Mouse (Mus musculus) large intestine, adult 2 months (tissue): ENCODE results near the gene Nebl. TPM values are rescaled to one million over a fixed set of nuclear protein-coding genes. Genes with fewer than 3 reads are reported as not detected.

Experiments
- DNase-seq: peaks from one replicate; pipeline ENCODE4 v3.0.0-alpha.2; 2012; ENCODE audit warnings: low read depth, low spot score
- WGBS: fragments of 180-500 bp; shearing (Covaris S2); methylation state at CpG from one replicate; pipeline ENCODE4 v1.1.7; 2018; 5-methylcytosine and 5-hydroxymethylcytosine counted together
- polyA plus RNA-seq: library from polyadenylated mRNA; depleted of rRNA; stranded (reverse); fragments of >200 nt; gene quantifications from 2 replicates; pipeline ENCODE4 v1.2.3, GENCODE M21; 2012

Nebl gene
- polyA plus RNA-seq, 1 experiment = 2.3 TPM

DNA sequence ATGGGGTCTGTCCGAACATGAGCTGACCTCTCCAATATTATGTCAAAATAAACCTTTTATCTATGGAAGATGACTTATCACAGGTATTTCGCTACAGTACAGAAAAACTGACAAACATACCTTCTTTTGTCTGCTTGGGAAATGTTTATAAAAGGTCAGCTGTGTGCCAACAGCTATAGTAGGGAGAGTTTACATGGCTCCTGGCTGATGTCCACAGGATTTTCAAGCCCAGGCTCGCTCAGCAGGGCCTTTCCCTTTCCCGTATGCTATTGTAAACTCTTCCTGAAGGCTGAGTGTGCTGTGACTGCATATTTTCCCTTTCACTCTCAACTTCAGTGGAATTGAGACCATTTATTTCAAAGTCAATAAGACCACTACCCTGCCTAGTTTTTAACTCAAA, 17.1 kb downstream of the Nebl start:
- WGBS = 65% methylated on average over 4 of the region's 4 CpGs

DNA sequence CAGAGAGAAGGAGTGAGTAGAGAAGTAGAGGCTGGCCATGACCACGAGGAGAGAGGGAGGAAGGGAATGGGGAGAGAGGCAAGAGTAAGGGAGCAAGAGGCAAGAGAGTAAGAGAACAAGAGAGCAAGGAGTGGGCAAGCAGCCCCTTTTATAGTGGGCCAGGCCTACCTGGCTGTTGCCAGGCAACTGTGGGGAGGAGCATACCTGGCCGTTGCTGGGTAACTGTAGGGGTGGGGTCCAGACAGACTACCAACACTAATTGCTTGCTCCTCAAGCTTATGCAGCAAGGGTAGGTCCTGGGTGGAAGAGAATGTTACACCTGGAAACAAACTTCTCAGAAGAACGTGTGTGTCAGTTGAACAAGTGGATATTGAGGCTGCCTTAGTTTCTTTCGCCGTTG, 20.0 kb downstream of the Nebl start:
- 79% methylated on average over 5 of the region's 5 CpGs for WGBS
- no peak for DNase-seq

More for the DNA sequence above, 17.1 kb downstream of the Nebl start:
- DNase-seq = no peak

DNA sequence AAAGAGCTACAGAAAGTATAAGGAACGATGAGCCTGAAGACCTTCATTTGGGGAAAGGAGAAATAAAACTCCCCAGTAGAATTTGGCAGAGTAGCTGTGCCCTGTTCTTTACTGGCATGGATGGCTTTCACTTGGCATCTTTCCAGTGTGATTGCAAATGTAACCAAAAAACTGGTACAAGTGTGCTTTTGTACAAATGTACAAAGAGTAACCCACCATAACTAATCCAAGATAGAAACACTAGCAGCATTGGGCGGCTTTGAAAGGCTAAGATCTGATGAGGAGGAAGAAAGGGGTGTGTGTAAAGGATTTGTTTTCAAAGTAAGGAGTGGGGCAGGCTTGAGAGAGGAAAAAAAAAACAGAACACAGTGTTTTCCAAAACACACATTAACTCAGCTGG, 21.2 kb downstream of the Nebl start:
- WGBS = 84% methylated on average over 2 of the region's 2 CpGs
- no peak for DNase-seq

DNA sequence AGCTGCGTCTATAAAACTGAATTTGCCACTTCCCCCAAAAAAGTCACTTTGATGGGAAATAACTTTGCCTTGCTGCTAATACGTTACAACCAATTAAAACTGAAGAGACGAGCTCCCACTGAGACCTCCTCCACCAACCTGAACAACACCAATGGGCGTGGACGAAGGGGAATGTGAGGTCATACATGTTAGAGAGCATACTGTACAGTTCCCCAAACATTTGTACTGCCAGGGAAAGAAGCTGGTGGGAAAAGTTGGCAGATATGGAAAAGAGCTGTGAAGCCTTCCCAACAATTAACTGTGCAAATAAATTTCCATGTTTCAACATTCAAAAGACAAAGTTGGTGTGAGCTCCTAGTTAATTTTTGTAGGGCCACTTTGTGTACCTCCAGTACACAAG, 25.3 kb downstream of the Nebl start:
- no peak for DNase-seq
- WGBS = 66% methylated on average over 5 of the region's 5 CpGs

DNA sequence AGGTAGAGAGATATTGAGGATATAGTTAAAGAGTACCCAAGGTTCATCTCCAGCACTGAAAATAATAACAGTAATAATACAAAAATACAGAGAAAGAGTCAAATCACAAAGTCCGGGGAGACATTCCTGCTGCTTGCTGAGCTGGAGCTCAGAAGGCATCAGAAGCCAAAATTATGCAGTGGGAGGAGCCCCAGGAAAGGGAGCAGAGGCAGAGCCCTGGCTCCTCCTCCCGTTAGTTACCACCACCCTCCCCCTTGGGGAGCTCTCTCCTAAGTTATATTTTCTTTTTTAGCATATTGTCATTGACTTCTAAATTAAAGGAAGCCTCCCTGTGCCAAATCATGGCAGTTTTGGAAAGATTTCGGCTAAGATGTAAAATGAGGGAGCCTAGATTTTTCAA, 25.8 kb downstream of the Nebl start:
- no peak for DNase-seq
- 57% methylated on average over 3 of the region's 3 CpGs for WGBS

DNA sequence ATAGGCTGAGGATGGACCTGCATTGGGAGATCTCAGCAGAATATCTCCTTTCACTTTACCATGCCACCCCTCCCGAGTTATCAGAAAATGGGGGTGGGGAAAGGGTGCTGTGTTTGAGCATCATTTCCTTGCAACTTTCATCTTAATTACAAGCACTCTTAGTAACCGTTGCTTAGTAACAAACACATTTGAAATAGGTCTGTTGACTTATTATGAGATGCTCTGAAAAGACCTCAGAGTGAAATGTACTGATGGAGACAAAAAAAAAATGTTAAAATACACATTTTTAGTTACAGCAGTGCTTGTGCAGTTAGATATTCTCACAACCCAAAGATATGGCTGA, 28.1 kb downstream of the Nebl start:
- DNase-seq = no peak
- 71% methylated on average over 2 of the region's 2 CpGs for WGBS

DNA sequence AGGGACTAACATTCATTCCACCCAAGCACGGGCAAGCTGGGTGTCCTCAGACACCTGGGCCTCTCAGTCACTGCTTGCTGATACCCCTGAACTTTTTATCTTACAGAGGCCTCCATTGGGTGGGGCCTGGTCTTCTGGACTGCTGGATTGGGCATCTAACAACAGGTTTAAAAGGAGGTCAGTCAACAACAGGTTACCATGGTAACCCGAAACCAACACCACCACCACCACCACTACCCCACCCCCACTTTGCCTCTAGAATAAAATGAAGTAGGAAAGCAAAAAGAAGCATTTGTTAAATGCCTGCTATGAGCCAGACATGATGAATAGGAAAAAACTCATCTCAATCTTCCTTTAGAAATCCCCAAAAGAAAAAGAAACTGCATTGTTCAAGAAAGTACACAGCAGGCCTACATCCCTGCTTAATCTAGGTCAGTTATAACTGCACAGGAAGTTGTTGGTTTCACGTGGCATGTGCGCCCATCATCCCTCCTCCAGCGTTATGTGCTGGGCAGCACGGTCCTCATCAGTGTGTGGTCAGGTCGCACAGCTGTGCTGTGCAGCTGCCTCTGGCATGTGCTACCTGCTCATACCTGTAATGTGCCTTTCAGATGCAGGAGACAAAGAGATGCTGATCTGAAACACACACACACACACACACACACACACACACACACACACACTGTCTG, 28.6 kb downstream of the Nebl start:
- DNase-seq = no peak
- 65% methylated on average over 7 of the region's 7 CpGs for WGBS

DNA sequence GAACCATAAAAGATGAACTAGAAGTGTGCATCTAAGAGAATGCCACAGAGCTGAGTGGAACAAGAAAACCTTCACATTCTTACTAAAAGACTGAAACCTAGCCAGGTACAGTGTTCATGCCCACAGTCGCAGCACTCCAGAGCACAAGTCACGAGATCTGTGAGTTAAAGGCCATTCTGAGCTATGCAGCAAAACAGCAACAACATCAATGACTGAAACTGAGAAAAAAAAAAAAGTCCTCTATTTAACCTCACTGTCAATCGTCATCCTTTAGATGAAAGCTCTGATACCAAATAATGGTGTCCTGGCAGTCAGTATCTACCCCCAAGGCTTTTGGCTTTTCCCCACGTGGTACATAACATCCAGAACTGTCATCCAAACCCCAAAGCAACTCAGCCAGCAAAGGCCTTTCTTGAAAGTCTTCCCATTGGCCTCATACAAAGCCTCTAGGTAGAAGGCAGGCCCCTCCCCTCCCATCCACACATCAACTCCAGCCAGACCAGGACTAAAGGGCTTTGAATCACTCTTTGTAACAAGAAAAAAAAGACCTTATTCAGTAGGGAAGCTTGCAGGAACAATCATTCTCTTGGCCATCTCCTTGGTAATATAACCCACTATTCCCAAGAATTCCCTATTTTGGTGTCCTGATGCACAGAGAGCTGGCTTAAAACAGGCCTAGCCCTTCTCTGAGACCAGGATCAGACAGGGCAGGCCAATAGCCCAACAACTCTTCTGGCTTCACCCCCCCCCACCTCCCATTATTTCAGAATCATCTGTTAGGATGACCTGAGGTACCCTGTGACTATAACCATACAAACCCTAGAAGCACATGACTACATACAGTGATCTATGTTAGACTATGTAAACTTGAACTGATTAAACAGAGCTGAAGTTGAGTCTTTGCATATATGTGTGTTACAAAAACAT, 32.8 kb downstream of the Nebl start:
- WGBS = 75% methylated on average over 4 of the region's 4 CpGs
- DNase-seq = no peak

DNA sequence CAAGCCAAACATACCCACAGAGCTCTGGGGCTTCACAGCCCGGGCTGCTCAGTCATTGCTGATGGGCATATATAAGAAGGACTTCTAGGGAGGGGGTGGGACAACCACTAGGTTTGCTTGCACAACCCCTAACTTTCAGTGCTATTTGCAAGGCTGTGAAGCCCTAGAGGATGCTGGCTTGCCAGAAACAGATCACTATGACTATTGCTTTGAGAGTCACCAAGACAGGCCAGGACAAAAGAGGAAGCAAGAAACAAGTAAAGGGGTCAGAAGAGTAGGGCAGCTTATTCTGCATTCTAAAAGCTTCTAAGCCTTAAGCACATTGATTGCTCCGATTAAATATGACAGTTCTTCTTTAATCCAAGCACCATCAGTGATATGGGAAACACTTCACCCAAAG, 38.3 kb downstream of the Nebl start:
- no peak for DNase-seq
- WGBS = 85% methylated on average over 2 of the region's 2 CpGs

DNA sequence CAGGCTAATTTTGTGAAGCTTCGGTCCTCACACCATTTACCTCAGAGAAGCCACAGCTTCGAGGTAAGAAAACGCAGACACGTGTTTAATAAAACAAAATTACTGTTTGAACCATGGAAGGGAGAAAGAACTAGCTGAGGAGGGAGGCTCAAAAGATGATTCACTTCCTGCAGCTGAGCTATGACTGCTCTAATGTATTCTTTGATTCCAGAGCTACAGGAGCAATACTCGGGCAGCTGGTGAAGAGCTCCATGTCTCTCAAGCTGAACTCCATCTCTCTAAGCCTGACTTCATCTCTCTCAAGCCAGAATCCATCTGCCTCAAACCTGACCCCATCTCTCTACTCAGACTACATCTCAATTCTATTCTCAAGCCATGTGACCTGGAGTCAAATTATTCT, 41.0 kb downstream of the Nebl start:
- 69% methylated on average over 5 of the region's 5 CpGs for WGBS
- no peak for DNase-seq

DNA sequence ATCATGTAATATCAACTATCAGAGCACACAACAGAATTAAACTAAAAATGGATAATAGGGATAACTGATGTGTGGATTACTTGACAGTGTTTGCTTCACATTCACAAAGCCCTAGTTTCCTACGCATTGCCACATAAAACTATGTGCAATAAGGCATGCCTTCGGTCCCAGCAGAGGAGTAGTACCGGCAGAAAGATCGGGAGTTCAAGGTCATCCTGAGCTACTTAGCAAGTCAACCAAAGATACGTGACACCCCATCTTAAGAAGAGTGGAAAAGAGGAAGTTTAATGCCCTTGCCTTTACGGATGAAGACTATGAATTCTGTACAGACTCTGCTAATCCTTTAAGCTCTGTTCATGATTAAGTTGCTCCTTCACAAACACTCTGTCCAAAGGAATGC, 44.1 kb downstream of the Nebl start:
- DNase-seq = no peak
- WGBS = 80% methylated on average over 6 of the region's 6 CpGs

DNA sequence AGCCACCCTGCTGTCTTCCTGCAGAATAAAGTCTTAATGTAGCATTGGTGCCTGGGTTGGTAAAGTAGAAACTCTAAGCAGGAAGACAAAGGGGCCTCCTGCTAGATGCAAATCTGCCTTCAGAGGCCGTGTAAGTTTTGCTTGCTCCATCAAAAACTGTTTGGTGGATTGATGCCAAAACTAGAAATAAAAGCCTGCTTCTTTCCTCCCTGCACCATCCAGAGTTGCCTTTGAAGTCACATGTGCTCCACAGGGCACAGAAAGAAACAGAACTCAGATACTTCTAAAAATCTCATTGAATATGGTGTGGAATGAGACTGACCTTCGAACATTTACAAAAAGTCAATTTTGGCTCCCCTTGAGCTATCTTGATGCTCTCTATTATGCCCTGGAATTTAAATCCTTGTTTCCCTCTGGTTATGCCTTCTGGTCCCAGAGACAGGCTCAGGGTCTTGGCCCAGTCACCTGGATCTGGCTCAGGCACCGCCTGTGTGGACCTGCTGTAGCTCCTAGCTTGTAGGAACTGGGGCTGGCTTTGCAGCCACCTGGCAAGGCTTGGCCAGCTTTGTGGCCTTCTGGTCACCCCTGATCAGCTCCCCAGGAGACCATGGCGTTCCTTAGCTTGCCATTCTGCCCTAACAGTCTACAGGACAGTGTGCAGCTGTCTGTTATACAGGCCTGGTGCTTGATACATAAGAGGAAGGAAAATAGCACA, 47.8 kb downstream of the Nebl start:
- DNase-seq = no peak
- WGBS = 66% methylated on average over 4 of the region's 4 CpGs

DNA sequence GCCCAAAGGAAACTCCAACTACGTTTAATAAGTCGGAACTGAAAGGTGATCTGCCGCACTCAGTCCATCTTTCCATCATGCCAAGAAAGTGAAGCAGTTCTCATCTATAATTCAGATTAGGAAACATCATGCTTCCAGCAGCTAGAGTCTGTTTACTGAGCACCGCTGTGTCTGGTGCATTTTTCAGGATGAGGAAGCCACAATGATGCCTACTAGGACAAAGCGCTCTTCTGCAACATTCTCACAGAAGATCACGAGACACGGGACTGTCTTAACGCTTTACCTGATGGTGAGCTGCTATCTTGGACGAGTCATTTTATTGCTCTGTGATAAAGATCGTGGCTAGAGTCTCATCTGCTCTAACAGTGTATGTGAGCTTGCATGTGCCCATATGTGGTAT, 59.1 kb downstream of the Nebl start:
- 80% methylated on average over 10 of the region's 10 CpGs for WGBS

DNA sequence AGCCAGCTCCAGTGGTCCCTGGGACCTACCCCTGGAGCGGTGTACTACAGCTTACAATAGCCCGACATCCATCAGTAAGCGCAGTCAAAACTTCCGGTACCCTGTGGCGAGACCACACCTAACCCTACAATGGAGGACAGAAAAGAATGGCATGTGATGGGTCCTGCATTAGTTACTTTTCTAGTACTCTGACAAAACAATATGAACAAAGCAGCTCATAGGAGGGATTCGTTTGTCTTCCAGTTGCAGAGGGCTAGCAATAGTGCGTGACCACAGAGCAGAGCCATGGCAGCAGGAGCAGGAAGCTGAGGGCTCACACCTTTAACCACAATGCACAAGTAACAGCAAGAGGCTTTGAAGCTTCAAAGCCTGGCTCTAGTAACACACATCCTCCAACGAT, 59.7 kb downstream of the Nebl start:
- 85% methylated on average over 8 of the region's 8 CpGs for WGBS
- no peak for DNase-seq

More for the DNA sequence above, 59.1 kb downstream of the Nebl start:
- DNase-seq = no peak

DNA sequence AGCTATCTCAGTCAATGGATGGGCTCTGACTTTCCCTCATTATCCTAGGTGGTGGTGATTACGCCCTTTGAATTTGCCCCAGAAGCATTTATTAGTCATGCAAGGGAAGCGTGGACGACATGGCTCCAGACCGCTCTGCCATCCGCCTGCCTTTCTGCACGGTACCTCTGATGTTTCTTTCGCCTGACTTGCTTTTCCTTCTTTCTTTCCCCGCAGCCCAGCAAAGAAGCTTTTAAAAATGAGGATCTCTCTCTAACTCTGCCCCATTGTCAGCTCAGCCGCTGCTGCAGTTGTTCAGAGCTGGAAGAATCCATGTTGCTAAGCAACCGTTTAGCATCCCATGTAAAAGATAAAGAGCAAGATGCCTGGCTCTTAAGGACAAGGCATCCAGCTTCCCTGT, 61.3 kb downstream of the Nebl start:
- 74% methylated on average over 10 of the region's 10 CpGs for WGBS

DNA sequence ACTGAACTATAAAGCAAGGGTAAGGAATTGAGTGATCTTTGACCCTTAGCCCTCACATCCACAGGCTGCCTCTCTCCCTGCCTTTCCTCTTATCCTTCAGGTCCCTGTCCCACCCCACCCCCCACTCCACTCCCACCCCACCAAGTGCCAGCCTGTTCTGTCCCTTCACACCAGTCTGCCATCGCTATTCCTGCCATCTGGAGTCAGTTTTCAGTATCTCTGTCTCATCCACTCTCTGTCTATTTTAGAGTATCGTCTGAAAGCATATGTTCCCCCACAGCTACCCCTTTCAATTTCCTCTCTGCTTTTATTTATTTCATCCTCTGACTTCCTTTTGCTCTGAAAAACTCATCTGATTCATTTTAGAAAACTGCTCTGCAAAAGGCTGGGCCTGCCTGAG, 62.3 kb downstream of the Nebl start:
- DNase-seq = no peak
- 77% methylated on average over 2 of the region's 2 CpGs for WGBS

More for the DNA sequence above, 61.3 kb downstream of the Nebl start:
- DNase-seq = no peak

DNA sequence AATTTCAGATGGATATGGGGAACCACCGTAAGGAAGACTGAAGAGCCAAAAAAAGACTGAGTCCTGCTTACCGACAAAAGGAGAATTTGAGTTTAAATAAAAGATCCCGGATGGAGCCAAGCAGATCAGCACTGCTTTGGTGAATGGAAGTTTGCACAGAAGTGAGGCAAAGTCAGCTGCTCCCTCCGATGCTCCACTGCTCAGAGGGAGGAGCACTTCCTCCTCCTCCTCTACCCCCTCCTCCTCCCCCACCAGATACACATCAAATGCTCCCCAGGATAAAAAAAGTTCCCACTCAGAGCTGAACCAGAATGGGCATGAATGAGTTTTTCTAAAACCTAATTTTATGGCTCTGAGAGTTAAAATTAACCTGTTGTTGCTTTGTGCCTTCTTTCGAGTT, 73.1 kb downstream of the Nebl start:
- no peak for DNase-seq
- WGBS = 53% methylated on average over 5 of the region's 5 CpGs

DNA sequence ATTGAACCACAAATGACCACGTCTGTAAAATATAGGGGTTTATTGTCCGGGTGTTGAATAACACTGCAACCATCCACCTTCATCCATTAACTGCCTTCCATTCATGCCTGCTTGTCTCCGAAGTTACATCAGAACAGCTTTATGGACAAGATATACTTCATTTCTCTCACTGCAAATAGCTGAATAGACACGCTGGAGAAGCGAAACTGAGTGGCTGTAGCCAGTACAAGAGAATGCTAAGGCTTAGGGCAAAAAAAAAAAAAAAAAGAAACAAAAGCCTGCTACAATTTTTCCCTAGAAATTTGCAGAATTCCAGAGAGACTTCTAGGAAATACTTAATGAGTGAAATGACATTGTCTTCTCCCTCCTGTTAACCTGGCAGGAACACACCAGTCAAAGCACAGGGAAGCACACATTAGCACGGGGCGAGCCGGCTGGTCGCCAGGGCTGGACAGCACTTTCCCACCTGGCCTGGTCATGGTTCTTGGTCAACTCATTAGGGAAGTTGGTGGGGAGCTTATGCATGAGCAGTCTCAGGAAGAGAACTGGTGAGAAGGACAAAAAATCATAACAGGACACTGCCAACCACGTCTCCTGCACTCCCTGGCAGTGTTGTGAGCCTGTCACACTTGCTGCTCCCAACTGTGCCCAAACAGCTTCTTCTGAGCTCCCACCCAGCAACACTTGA, 81.0 kb downstream of the Nebl start:
- no peak for DNase-seq
- WGBS = 76% methylated on average over 10 of the region's 10 CpGs

DNA sequence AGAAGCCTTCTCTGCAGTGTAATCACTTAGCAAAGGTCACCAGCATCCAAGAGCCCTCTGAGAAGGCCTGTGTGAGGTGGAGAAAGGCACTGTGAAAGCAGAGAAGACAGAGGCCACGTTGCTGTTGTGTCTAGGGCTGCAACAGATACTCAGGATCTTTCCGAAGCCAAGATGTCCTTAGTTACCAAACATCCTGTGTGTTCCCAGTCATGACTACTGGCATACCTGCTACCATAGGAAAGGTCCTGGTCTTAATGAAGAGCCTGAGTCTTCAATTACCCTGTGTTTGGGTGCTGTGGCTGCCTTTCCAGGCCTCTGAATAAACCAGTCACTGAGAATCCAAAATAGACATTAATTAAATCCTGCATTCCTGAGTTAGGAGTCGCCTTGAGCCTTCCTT, 81.5 kb downstream of the Nebl start:
- no peak for DNase-seq
- 63% methylated on average over 3 of the region's 3 CpGs for WGBS
